18 mouse cellular contexts compared by ENCODE assay signal in the genomic region with DNA sequence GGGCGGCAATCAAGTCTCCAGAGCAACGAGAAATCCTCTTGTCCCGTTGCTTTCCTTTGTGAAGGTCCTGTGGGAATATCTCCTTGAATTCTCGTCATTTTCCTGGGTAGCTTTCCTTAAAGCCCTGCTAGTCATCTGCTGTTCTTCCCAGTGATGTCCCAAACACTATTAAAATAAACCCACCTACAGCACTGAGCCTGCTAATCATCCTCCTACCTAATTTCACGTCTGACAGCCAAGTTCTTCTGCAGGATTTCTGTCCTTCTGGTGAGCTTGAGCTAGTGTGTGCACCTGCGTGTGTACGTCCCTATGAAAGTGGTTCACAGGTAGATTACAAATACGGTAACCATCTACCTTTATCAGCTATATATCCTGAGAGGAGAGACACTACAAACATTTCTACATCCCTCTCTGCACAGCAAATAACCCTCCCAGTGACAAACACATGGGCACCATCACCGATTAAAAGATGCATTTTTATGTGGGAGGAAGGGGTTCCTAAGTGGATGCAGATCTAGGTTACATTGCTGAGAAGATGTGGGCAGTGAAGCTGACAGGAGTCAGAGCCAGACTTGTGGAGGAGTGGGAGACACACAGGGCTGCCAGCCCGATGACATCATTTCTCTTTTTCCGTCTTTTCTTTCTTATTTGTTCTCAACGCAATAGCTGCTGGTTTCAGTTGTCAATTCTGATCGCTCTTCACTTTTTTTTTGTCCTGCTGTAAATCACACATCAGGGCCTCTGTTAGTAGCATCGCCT.
A peak's percentile ranks its signal among the peaks of the same experiment; 100 is the strongest.
DNase-seq lines count a peak whose midpoint lies in the region; ATAC-seq and TF ChIP-seq lines count a peak whose summit lies in the region.
"Had no signal": no experiment of that assay in that cellular context is flagged by ENCODE, and none has a peak within 500 bp of the region (broad histone marks: within the 10 kb centered on the region; RNA-seq: fewer than 3 reads in every experiment).

No protein-coding gene starts in this region.

- WGBS in forebrain, embryonic 10.5 days: 61% methylated on average over 14 of the region's 14 CpGs
- 36% methylated on average over 14 of the region's 14 CpGs for WGBS in forebrain, postnatal 0 days

- no peaks in the 10 kb centered on the region for H3K27me3 ChIP-seq in forebrain, embryonic 10.5 days (ENCODE audit: poor library complexity, severe bottlenecking)
- H3K27me3 ChIP-seq in forebrain, postnatal 0 days (ENCODE audit: insufficient read depth, low read length): no peaks in the 10 kb centered on the region
- H3K27me3 ChIP-seq: CH12.LX; heart, embryonic 15.5 days; hindbrain, embryonic 15.5 days; limb, embryonic 13.5 days; liver, embryonic 15.5 days had no signal

- intact Hi-C loops in heart, postnatal 36 days (cut with DNase I): no loop called here

- H3K4me3 ChIP-seq in forebrain, embryonic 10.5 days: no peak overlapping the region
- no peak overlapping the region for H3K4me3 ChIP-seq in forebrain, postnatal 0 days (ENCODE audit: low read depth, low read length)
- H3K4me3 ChIP-seq: embryonic facial prominence, embryonic 13.5 days; heart, embryonic 15.5 days; hindbrain, embryonic 15.5 days; limb, embryonic 13.5 days; liver, embryonic 15.5 days had no signal

- no peak; the same call in 1 of the 2 replicates for ATAC-seq in forebrain, postnatal 0 days

- no peak for DNase-seq in forebrain, embryonic 10.5 days (ENCODE audit: extremely low spot score, low spot score)
- DNase-seq in forebrain, postnatal 0 days: no peak
- peak; percentile 42 to 58 for DNase-seq in left cerebral cortex, adult 18-20 months (ENCODE audit: low spot score in 2 of 2)
- DNase-seq in left cerebral cortex, adult 11 months (ENCODE audit: low spot score): no peak
- peak; percentile 8 for DNase-seq in ZHBTc4 (ENCODE audit: low read depth, low spot score)
- DNase-seq in retina, postnatal 1 day: peak; percentile 33
- no peak for DNase-seq in adrenal gland, adult 18-20 months (ENCODE audit: low spot score in 2 of 2)
- DNase-seq in heart, postnatal 36 days: no peak
- DNase-seq: cerebellum, adult 18-20 months; heart, adult 18-20 months; kidney, adult 18-20 months; lung, postnatal 10 days had no signal

- no peaks in the 10 kb centered on the region for H3K9me3 ChIP-seq in forebrain, embryonic 10.5 days
- H3K9me3 ChIP-seq in forebrain, postnatal 0 days (ENCODE audit: low read length): no peaks in the 10 kb centered on the region
- H3K9me3 ChIP-seq: embryonic facial prominence, embryonic 13.5 days; heart, embryonic 15.5 days; hindbrain, embryonic 15.5 days; limb, embryonic 13.5 days; liver, embryonic 15.5 days had no signal

- H3K4me1 ChIP-seq in forebrain, embryonic 10.5 days: peaks cover 14% of the 10 kb centered on the region
- no peaks in the 10 kb centered on the region for H3K4me1 ChIP-seq in forebrain, postnatal 0 days (ENCODE audit: insufficient read depth)
- H3K4me1 ChIP-seq: embryonic facial prominence, embryonic 13.5 days; heart, embryonic 15.5 days; limb, embryonic 13.5 days; liver, embryonic 15.5 days had no signal

- no peak overlapping the region for H3K9ac ChIP-seq in forebrain, postnatal 0 days
- H3K9ac ChIP-seq: embryonic facial prominence, embryonic 13.5 days; heart, embryonic 15.5 days; hindbrain, embryonic 15.5 days; limb, embryonic 13.5 days; liver, embryonic 15.5 days had no signal

- no peaks in the 10 kb centered on the region for H3K36me3 ChIP-seq in forebrain, embryonic 10.5 days (replicated peaks)
- no peaks in the 10 kb centered on the region for H3K36me3 ChIP-seq in forebrain, postnatal 0 days (ENCODE audit: insufficient read depth)
- H3K36me3 ChIP-seq: embryonic facial prominence, embryonic 13.5 days; heart, embryonic 15.5 days; hindbrain, embryonic 15.5 days; limb, embryonic 13.5 days; liver, embryonic 15.5 days had no signal

- H3K27ac ChIP-seq in forebrain, embryonic 10.5 days: 0 out of 2 replicates have a peak overlapping the region, but pooled peaks have one; percentile 31
- no peak overlapping the region for H3K27ac ChIP-seq in forebrain, postnatal 0 days (ENCODE audit: low read depth, low read length)
- H3K27ac ChIP-seq: embryonic facial prominence, embryonic 13.5 days; heart, embryonic 15.5 days; hindbrain, embryonic 15.5 days; limb, embryonic 13.5 days; liver, embryonic 15.5 days had no signal

- no peak overlapping the region for H3K4me2 ChIP-seq in forebrain, postnatal 0 days (ENCODE audit: low read depth)
- H3K4me2 ChIP-seq: embryonic facial prominence, embryonic 13.5 days; heart, embryonic 15.5 days; hindbrain, embryonic 15.5 days; limb, embryonic 13.5 days; liver, embryonic 15.5 days had no signal

- TF ChIP-seq CTCF in forebrain, postnatal 0 days (IDR thresholded peaks at IDR 0.05; ENCODE audit: low read depth): no peak

Comparison
In these comparisons a context has a peak if more than half of its experiments do, and no peak if none do; other contexts are left out.
1. DNase-seq: peak in left cerebral cortex, adult 18-20 months (2 of 2), ZHBTc4 (single experiment) and retina, postnatal 1 day (single experiment); none in forebrain, embryonic 10.5 days (single experiment), forebrain, postnatal 0 days (single experiment), left cerebral cortex, adult 11 months (single experiment), adrenal gland, adult 18-20 months (0 of 2) and heart, postnatal 36 days (0 of 2).